Mouse (Mus musculus): ENCODE data around the gene H2al1d.

DNA sequence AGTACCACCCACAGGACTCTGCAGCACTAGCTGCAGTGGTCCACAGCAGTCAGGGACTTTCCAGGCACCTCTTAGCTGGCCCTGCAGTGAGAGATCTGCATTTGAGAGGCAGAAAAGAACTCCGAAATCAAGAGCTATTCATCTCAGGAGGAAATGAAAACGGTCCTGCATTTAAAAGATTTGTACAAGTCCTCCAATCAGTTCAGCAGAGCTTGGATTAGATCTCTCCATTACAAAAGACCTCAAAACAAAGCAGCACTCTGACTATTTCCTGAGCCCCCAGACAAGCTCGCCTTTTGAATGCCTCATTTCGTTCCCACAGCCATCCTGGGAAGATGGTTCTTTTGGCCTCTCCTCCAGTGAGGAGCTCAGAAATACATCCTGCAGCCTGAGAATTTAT is 19.4 kb upstream of the H2al1d start:
- TF ChIP-seq CTCF (IDR thresholded peaks at IDR 0.05; ENCODE audit: control insufficient read depth, insufficient read depth, insufficient read length) (no peak), MYOG (IDR thresholded peaks at IDR 0.05; ENCODE audit: control insufficient read depth, extremely low read depth, insufficient read length) (no peak), MAX (IDR thresholded peaks at IDR 0.05) (no peak), USF1 (IDR thresholded peaks at IDR 0.05; ENCODE audit: low read depth) (no peak), MYOD1 (IDR thresholded peaks at IDR 0.05; ENCODE audit: control insufficient read depth, insufficient read length, low read depth) (no peak), CEBPB (IDR thresholded peaks at IDR 0.05; ENCODE audit: low read depth) (no peak)

All from C2C12 (cell line).